Mouse (Mus musculus): ENCODE data around the gene Mapk1ip1.

DNA sequence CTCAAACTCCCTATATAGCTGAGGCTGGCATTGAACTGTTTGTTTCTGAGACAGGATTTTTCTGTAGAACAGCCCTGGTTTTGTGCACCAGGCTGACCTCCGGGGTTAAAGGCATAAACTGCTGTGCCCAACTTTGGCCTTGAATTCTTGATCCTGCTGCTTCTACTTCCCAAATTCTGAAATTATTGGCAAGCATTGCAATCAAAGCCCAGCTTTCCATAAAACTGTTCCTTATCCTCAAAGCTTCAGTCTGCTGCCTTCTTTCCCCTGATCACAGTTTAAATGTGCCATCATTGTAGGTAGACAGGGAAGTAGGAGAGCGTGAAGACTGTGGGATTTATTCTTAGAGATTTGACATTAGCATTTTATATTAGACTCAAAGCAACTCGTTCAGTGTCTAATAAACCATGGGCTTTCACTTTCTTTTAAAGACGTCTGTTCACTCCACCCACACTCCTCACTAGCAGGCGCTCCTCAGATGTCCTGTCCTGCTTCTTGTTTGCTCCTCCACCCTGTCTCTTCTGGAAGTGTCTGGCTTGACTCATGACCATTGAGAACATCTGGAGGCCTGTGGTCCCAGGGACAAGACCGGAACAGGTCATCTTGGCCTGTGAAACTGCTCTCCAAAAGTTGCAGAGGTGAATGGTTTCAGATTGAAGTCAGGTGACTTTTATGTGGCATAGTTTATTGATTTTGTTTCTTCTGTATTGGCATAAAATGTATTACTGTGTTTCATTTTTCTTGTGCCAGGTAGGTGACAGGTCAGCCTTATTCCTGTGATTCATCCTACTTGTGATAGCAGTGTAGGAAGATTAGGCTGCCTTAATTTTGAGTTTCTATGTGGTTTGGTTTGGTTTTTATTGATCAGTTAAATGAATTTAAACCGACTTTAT, 2.2 kb upstream of the Mapk1ip1 start:
- TF ChIP-seq POLR2A (IDR thresholded peaks at IDR 0.05; ENCODE audit: extremely low read depth, insufficient read depth, low read length): no peak
- no peak for TF ChIP-seq CTCF (IDR thresholded peaks at IDR 0.05; ENCODE audit: low read depth, low read length)
